Mouse (Mus musculus): ENCODE results near the gene Snx17. TPM values are rescaled to one million over a fixed set of nuclear protein-coding genes. Genes with fewer than 3 reads are reported as not detected.

The Snx17 gene
- polyA plus RNA-seq, 1 experiment: 56.9 TPM

- WGBS: under 1% methylated on average over 11 of the region's 11 CpGs
These were observed 26.4 kb downstream of the Snx17 start for GRCm38 (mm10) chr5:31219474-31219873.

GRCm38 (mm10) chr5:31219911-31220447 is 27.0 kb downstream of the Snx17 start:
- Histone ChIP-seq H3K27ac (ENCODE audit: insufficient read depth, low read depth, low read length) (peak overlapping the region; percentile 70), H3K4me3 (ENCODE audit: low read depth, low read length) (peak overlapping the region; percentile 84), H3K4me1 (ENCODE audit: control insufficient read depth, insufficient read depth, insufficient read length, low read length) (peaks cover 3% of the 10 kb centered on the region; the same call in 1 of the 2 replicates), H3K27me3 (ENCODE audit: control insufficient read depth, insufficient read depth, low read length) (no peaks in the 10 kb centered on the region), H3K36me3 (ENCODE audit: control insufficient read depth, insufficient read depth, low read length) (peaks cover 2% of the 10 kb centered on the region; the same call in 1 of the 2 replicates)
- no peak for TF ChIP-seq POLR2A (IDR thresholded peaks at IDR 0.05; ENCODE audit: low read depth, low read length)
- TF ChIP-seq CTCF (IDR thresholded peaks at IDR 0.05; ENCODE audit: extremely low read depth, insufficient read length, insufficient replicate concordance, low read depth, low read length): no peak
- WGBS: under 1% methylated on average over 40 of the region's 40 CpGs

More at GRCm38 (mm10) chr5:31219474-31219873, 26.4 kb downstream of the Snx17 start:
- Histone ChIP-seq H3K4me3 (ENCODE audit: low read depth, low read length) (peak overlapping the region; percentile 84), H3K27ac (ENCODE audit: insufficient read depth, low read depth, low read length) (peak overlapping the region; percentile 70), H3K27me3 (ENCODE audit: control insufficient read depth, insufficient read depth, low read length) (no peaks in the 10 kb centered on the region), H3K36me3 (ENCODE audit: control insufficient read depth, insufficient read depth, low read length) (peaks cover 2% of the 10 kb centered on the region; the same call in 1 of the 2 replicates), H3K4me1 (ENCODE audit: control insufficient read depth, insufficient read depth, insufficient read length, low read length) (peaks cover 3% of the 10 kb centered on the region; the same call in 1 of the 2 replicates)
- TF ChIP-seq CTCF (IDR thresholded peaks at IDR 0.05; ENCODE audit: extremely low read depth, insufficient read length, insufficient replicate concordance, low read depth, low read length): no peak
- TF ChIP-seq POLR2A (IDR thresholded peaks at IDR 0.05; ENCODE audit: low read depth, low read length): no peak

GRCm38 (mm10) chr5:31220448-31221303 is 27.6 kb downstream of the Snx17 start, which contains the start of gene Ppm1g:
TSS of gene Ppm1g (minus strand) at chr5:31220687.
- Histone ChIP-seq H3K27ac (ENCODE audit: insufficient read depth, low read depth, low read length) (peak within 1 kb of the TSS; percentile 70), H3K4me1 (ENCODE audit: control insufficient read depth, insufficient read depth, insufficient read length, low read length) (peaks cover 3% of the 10 kb centered on the region; the same call in 1 of the 2 replicates), H3K4me3 (ENCODE audit: low read depth, low read length) (peak within 1 kb of the TSS; percentile 84), H3K27me3 (ENCODE audit: control insufficient read depth, insufficient read depth, low read length) (no peaks in the 10 kb centered on the region), H3K36me3 (ENCODE audit: control insufficient read depth, insufficient read depth, low read length) (peaks cover under 1% of the 10 kb centered on the region; the same call in 1 of the 2 replicates)
- under 1% methylated on average over 70 of the region's 70 CpGs for WGBS
- TF ChIP-seq CTCF (IDR thresholded peaks at IDR 0.05; ENCODE audit: extremely low read depth, insufficient read length, insufficient replicate concordance, low read depth, low read length) (peak; percentile 21; the same call in 1 of the 2 replicates), POLR2A (IDR thresholded peaks at IDR 0.05; ENCODE audit: low read depth, low read length) (peak; percentile 79)

GRCm38 (mm10) chr5:31221304-31221945 is 28.4 kb downstream of the Snx17 start:
- TF ChIP-seq CTCF (IDR thresholded peaks at IDR 0.05; ENCODE audit: extremely low read depth, insufficient read length, insufficient replicate concordance, low read depth, low read length) (peak; percentile 23; the same call in 1 of the 2 replicates), POLR2A (IDR thresholded peaks at IDR 0.05; ENCODE audit: low read depth, low read length) (no peak)
- H3K4me1 ChIP-seq (ENCODE audit: control insufficient read depth, insufficient read depth, insufficient read length, low read length): peaks cover 3% of the 10 kb centered on the region; the same call in 1 of the 2 replicates
- no peaks in the 10 kb centered on the region for H3K36me3 ChIP-seq (ENCODE audit: control insufficient read depth, insufficient read depth, low read length)
- no peaks in the 10 kb centered on the region for H3K27me3 ChIP-seq (ENCODE audit: control insufficient read depth, insufficient read depth, low read length)
- peak overlapping the region; percentile 84 for H3K4me3 ChIP-seq (ENCODE audit: low read depth, low read length)
- 21% methylated on average over 11 of the region's 11 CpGs for WGBS
- H3K27ac ChIP-seq (ENCODE audit: insufficient read depth, low read depth, low read length): peak overlapping the region; percentile 50

GRCm38 (mm10) chr5:31222696-31223095 is 29.7 kb downstream of the Snx17 start:
- H3K27ac ChIP-seq (ENCODE audit: insufficient read depth, low read depth, low read length): no peak overlapping the region
- H3K36me3 ChIP-seq (ENCODE audit: control insufficient read depth, insufficient read depth, low read length): no peaks in the 10 kb centered on the region
- no peak overlapping the region for H3K4me3 ChIP-seq (ENCODE audit: low read depth, low read length)
- no peak for TF ChIP-seq POLR2A (IDR thresholded peaks at IDR 0.05; ENCODE audit: low read depth, low read length)
- TF ChIP-seq CTCF (IDR thresholded peaks at IDR 0.05; ENCODE audit: extremely low read depth, insufficient read length, insufficient replicate concordance, low read depth, low read length): no peak
- peaks cover 3% of the 10 kb centered on the region; the same call in 1 of the 2 replicates for H3K4me1 ChIP-seq (ENCODE audit: control insufficient read depth, insufficient read depth, insufficient read length, low read length)
- WGBS: 97% methylated on average over 9 of the region's 9 CpGs
- H3K27me3 ChIP-seq (ENCODE audit: control insufficient read depth, insufficient read depth, low read length): no peaks in the 10 kb centered on the region

GRCm38 (mm10) chr5:31226641-31227040 is 33.6 kb downstream of the Snx17 start:
- TF ChIP-seq POLR2A (IDR thresholded peaks at IDR 0.05; ENCODE audit: low read depth, low read length): no peak
- TF ChIP-seq CTCF (IDR thresholded peaks at IDR 0.05; ENCODE audit: extremely low read depth, insufficient read length, insufficient replicate concordance, low read depth, low read length): no peak
- Histone ChIP-seq H3K4me3 (ENCODE audit: low read depth, low read length) (no peak overlapping the region), H3K4me1 (ENCODE audit: control insufficient read depth, insufficient read depth, insufficient read length, low read length) (no peaks in the 10 kb centered on the region), H3K27me3 (ENCODE audit: control insufficient read depth, insufficient read depth, low read length) (no peaks in the 10 kb centered on the region), H3K36me3 (ENCODE audit: control insufficient read depth, insufficient read depth, low read length) (no peaks in the 10 kb centered on the region), H3K27ac (ENCODE audit: insufficient read depth, low read depth, low read length) (no peak overlapping the region)
- WGBS: 62% methylated on average over 1 of the region's 1 CpGs
